Mouse (Mus musculus) midbrain, embryonic 10.5 days (tissue): ENCODE results near the gene Sun5. TPM values are rescaled to one million over a fixed set of nuclear protein-coding genes. Genes with fewer than 3 reads are reported as not detected.

Experiments
- DNase-seq: peaks from one replicate; pipeline ENCODE4 v3.0.0-alpha.2; 2017; ENCODE audit warnings: low spot score
- H3K27ac ChIP-seq: fragments of 300-500 bp; sonication (generic); replicated peaks from 2 replicates; pipeline ENCODE4 v1.5.1; 2016; ENCODE audit warnings: mild to moderate bottlenecking
- H3K27me3 ChIP-seq: fragments of 300-500 bp; sonication (generic); 2 replicates; pipeline ENCODE4 v1.6.1; 2016; ENCODE audit warnings: low read depth, mild to moderate bottlenecking; ENCODE audit not compliant: poor library complexity, severe bottlenecking
- H3K36me3 ChIP-seq: fragments of 300-500 bp; sonication (generic); 2 replicates; pipeline ENCODE4 v1.6.1; 2016; ENCODE audit warnings: mild to moderate bottlenecking, moderate library complexity
- H3K4me1 ChIP-seq: fragments of 300-500 bp; sonication (generic); 2 replicates; pipeline ENCODE4 v1.6.1; 2016
- H3K4me3 ChIP-seq: fragments of 300-500 bp; sonication (generic); 2 replicates; pipeline ENCODE4 v1.5.1; 2016; ENCODE audit warnings: mild to moderate bottlenecking, moderate library complexity
- H3K9me3 ChIP-seq: fragments of 300-500 bp; sonication (generic); replicated peaks from 2 replicates; pipeline ENCODE4 v1.6.1; 2016; ENCODE audit warnings: mild to moderate bottlenecking
- WGBS: fragments of 180-500 bp; shearing (Covaris S2); methylation state at CpG from one replicate; pipeline ENCODE4 v1.1.7; 2016; 5-methylcytosine and 5-hydroxymethylcytosine counted together
- polyA plus RNA-seq: library from polyadenylated mRNA; unstranded; fragments of >200 nt; fragmentation: Nextera tagmentation; extraction: Ambion mirVana; gene quantifications from 2 replicates; pipeline ENCODE4 v1.2.1, GENCODE M21; 2016

The Sun5 gene
- not detected in 2 replicates for polyA plus RNA-seq

GRCm38 (mm10) chr2:153870984-153871383 lies at the start of gene Sun5:
Gene Sun5 (minus strand): TSS chr2:153871084.
- Histone ChIP-seq H3K4me3 (no peak within 1 kb of the TSS), H3K36me3 (no peaks in the 10 kb centered on the region), H3K4me1 (no peaks in the 10 kb centered on the region), H3K27ac (no peak within 1 kb of the TSS), H3K27me3 (no peaks in the 10 kb centered on the region), H3K9me3 (no peaks in the 10 kb centered on the region)
- 85% methylated on average over 4 of the region's 4 CpGs for WGBS
- DNase-seq: no peak

DNA sequence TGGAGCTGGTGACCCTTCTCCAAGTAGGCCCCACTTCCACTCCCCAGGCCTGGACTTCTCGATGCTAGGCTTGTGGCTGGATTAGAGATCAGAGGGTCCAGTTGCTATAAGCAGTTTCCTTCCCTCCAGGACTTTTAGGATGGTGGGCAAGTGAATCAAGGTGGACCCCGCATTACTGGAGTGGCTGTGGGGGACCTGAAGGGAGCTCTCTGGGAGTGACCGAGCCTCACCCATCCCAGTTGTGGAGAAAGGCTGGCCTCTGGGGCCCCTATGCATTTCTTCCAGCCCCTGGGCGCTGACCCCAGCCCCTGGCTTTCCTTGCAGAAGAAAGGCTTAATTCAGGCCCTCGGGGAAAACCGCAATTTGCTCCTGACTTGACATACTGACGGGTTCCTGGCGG lies 47.0 kb upstream of the Sun5 start, which contains the start of gene Bpifb3:
Gene Bpifb3 (plus strand): TSS at position 301 of the 400 bp plus-strand sequence.
- no peak within 1 kb of the TSS for H3K4me3 ChIP-seq
- H3K27ac ChIP-seq: 0 out of 2 replicates have a peak within 1 kb of the TSS, but pooled peaks have one; percentile 18
- H3K9me3 ChIP-seq: no peaks in the 10 kb centered on the region
- WGBS: 71% methylated on average over 8 of the region's 8 CpGs
- no peaks in the 10 kb centered on the region for H3K36me3 ChIP-seq
- H3K27me3 ChIP-seq: no peaks in the 10 kb centered on the region
- peaks cover 10% of the 10 kb centered on the region for H3K4me1 ChIP-seq
- DNase-seq: no peak

- Histone ChIP-seq H3K27ac (no peak overlapping the region), H3K9me3 (no peaks in the 10 kb centered on the region), H3K4me1 (peaks cover 10% of the 10 kb centered on the region), H3K27me3 (no peaks in the 10 kb centered on the region), H3K36me3 (no peaks in the 10 kb centered on the region), H3K4me3 (no peak overlapping the region)
- no peak for DNase-seq
- WGBS: 62% methylated on average over 5 of the region's 5 CpGs
Measured at GRCm38 (mm10) chr2:153914151-153914550, 43.3 kb upstream of the Sun5 start.

DNA sequence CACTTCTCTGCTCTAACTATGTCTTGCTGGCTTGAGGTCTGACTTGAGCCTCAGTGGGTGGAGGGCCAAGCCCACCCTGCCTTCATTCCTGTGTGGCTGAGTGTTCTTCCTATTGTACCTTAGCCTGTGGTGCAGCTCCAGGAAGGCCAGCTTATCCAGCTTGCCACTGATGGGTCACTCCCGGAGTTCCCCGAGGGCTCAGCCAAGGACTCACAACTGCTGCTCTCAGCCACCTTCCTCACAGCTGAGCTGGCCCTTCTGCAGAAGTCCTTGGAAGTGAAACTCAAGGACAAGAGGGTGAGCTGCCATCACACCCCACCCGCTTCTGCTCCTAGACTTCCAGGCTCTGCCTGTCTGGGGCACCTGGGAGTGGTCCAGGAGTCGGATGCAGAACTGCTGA lies 35.7 kb upstream of the Sun5 start:
- H3K27ac ChIP-seq: no peak overlapping the region
- no peaks in the 10 kb centered on the region for H3K4me1 ChIP-seq
- no peaks in the 10 kb centered on the region for H3K36me3 ChIP-seq
- H3K4me3 ChIP-seq: no peak overlapping the region
- H3K9me3 ChIP-seq: no peaks in the 10 kb centered on the region
- 91% methylated on average over 4 of the region's 4 CpGs for WGBS
- no peak for DNase-seq
- H3K27me3 ChIP-seq: no peaks in the 10 kb centered on the region

DNA sequence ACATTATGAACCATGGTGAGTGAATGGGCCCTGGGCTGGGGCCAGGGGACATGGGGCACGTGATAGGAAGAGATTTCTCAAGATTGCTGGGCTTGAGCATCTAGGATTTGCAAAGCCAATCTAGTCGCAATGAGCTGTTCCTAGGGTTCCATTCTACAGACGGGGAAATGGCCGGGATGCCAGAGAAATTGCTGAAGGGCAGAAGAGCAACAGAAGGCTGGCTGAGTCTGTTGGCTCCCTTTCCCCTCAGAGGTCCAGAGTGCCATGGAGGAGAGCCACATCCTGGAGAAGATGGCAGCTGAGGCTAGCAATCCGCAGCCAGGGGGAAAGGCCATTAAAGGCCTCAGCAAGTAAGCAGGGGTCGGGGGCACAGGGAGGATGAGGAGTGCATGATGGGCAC lies 31.8 kb upstream of the Sun5 start:
- no peaks in the 10 kb centered on the region for H3K36me3 ChIP-seq

DNA sequence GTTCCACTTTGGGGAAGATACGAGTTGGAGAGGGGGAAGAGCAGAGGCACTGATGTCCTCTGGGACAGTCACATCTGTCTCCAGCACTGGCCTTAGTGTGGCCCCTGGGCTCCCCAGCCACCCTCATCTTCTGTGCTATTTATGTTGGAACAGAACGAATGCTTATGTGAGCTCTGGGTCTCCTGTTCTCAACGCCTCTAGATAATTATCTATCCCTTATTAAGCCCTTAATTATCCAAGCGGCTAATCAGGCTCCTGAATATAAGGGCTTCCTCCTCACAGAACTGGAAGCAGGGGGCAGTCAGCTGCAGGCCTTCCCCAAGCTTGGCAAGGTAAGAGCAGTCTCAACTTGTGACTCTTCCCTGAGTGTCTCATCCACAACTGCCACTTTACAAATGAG lies 29.2 kb upstream of the Sun5 start, which contains the start of gene Bpifb6:
Gene Bpifb6 (plus strand): TSS at position 301 of the 400 bp plus-strand sequence.
- no peaks in the 10 kb centered on the region for H3K4me1 ChIP-seq
- H3K4me3 ChIP-seq: no peak within 1 kb of the TSS
- H3K36me3 ChIP-seq: no peaks in the 10 kb centered on the region
- no peak for DNase-seq
- H3K9me3 ChIP-seq: no peaks in the 10 kb centered on the region
- H3K27ac ChIP-seq: no peak within 1 kb of the TSS
- H3K27me3 ChIP-seq: no peaks in the 10 kb centered on the region
- 73% methylated on average over 4 of the region's 4 CpGs for WGBS

More for the DNA sequence above, 31.8 kb upstream of the Sun5 start:
- Histone ChIP-seq H3K9me3 (no peaks in the 10 kb centered on the region), H3K4me3 (no peak overlapping the region), H3K27ac (no peak overlapping the region), H3K4me1 (no peaks in the 10 kb centered on the region), H3K27me3 (no peaks in the 10 kb centered on the region)
- no peak for DNase-seq
- 78% methylated on average over 6 of the region's 6 CpGs for WGBS

DNA sequence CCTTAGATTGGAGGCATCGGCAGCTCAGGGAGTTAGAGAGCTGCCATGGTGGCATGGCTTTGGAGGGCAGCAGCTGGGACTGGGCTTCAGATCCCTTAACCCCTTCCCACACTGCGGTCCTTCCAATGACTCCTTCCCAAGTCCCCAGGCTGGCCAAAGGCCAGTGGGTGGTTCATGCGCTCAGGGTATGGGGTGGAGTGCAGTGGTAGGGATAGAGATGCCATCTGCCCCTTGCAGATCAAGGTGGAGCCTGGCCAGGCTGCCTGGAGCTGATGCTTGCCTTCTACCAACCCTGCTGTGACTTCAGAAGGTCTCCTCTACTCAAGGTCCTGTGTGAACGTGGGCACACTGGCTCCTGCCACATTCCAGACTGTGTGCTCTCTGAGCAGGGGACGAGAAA lies 28.2 kb upstream of the Sun5 start:
- H3K4me3 ChIP-seq: no peak overlapping the region
- 85% methylated on average over 5 of the region's 5 CpGs for WGBS

DNA sequence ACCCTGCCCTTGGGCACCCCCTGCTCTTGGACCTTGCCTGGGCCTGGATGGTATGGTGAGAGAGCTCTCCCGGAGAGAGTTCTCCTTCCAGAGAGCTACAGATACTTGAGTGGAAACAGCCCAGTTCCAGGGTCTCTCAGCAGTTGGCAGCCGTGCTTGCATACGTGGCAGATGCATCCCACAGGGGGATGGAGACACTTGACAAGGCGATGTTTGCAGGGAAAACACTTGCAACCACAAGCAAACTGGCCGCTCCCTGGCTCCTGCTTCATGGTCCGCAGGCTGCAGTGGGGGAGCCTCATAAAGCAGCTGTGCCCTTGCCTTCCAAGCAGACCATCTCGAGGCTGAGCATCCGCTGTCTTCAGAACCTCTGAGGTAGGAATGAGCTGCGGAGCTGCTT lies 3.9 kb upstream of the Sun5 start, which contains the start of gene Bpifb2:
Gene Bpifb2 (plus strand): TSS at position 301 of the 400 bp plus-strand sequence.
- H3K4me1 ChIP-seq: no peaks in the 10 kb centered on the region
- no peaks in the 10 kb centered on the region for H3K27me3 ChIP-seq
- H3K27ac ChIP-seq: no peak within 1 kb of the TSS
- no peaks in the 10 kb centered on the region for H3K9me3 ChIP-seq
- 78% methylated on average over 9 of the region's 9 CpGs for WGBS
- H3K36me3 ChIP-seq: no peaks in the 10 kb centered on the region
- no peak for DNase-seq
- H3K4me3 ChIP-seq: no peak within 1 kb of the TSS

More for the DNA sequence above, 28.2 kb upstream of the Sun5 start:
- no peak overlapping the region for H3K27ac ChIP-seq
- H3K27me3 ChIP-seq: no peaks in the 10 kb centered on the region
- H3K9me3 ChIP-seq: no peaks in the 10 kb centered on the region
- DNase-seq: no peak
- H3K36me3 ChIP-seq: no peaks in the 10 kb centered on the region
- H3K4me1 ChIP-seq: no peaks in the 10 kb centered on the region

GRCm38 (mm10) chr2:153861960-153862359 lies 8.9 kb downstream of the Sun5 start:
- WGBS: 68% methylated on average over 3 of the region's 3 CpGs
- Histone ChIP-seq H3K27me3 (0 out of 2 replicates have a peak, but pooled peaks cover 3% of the 10 kb centered on the region), H3K9me3 (peaks cover 3% of the 10 kb centered on the region; the same call in 1 of the 2 replicates), H3K4me1 (no peaks in the 10 kb centered on the region), H3K36me3 (no peaks in the 10 kb centered on the region), H3K27ac (no peak overlapping the region), H3K4me3 (no peak overlapping the region)
- no peak for DNase-seq

DNA sequence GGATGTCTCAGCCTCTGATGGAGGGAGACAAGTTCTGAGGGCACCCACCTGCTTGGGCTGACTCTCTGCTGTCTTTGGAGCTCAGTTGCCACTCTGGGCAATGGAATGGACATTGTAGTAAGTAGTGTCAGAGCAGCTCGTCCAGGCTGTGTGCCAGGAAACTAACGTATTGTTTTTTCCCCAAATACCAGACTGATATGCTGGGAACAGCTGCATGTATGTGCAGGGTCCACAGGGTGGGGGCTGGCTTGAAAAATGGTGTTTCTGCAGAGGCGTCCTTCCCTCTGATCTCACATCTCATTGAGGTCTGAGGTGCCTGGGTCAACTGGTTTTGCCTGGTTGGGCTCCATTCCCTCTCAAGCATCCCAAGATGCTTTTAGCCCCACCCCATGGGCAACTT lies 10.2 kb downstream of the Sun5 start:
- Histone ChIP-seq H3K4me1 (no peaks in the 10 kb centered on the region), H3K27me3 (peaks cover 12% of the 10 kb centered on the region; the same call in 1 of the 2 replicates), H3K4me3 (no peak overlapping the region), H3K27ac (no peak overlapping the region), H3K36me3 (no peaks in the 10 kb centered on the region), H3K9me3 (peaks cover 3% of the 10 kb centered on the region; the same call in 1 of the 2 replicates)
- 84% methylated on average over 3 of the region's 3 CpGs for WGBS
- no peak for DNase-seq

DNA sequence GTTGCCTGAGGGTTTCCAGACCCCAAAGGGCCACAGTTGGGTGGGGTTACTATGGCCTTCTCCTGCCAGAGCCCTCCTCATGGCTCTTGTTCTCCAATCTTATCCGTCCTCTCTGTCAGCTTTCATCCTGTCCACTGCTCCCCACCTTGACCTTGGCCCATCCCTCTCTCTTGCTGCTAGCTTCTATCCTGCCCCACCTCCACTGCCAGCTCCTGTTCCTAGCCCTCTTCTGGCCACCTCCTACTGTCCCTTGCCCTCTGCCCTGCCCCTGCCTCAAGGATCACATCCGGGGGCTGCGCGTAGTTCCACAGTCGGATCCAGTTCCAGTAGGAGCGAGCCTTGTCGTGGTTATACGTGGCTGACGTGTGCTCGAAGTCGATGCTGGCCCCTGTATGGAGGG lies 10.6 kb downstream of the Sun5 start:
- H3K27ac ChIP-seq: no peak overlapping the region
- no peak for DNase-seq
- 93% methylated on average over 11 of the region's 11 CpGs for WGBS
- H3K4me3 ChIP-seq: no peak overlapping the region
- no peaks in the 10 kb centered on the region for H3K4me1 ChIP-seq
- H3K27me3 ChIP-seq: peaks cover 16% of the 10 kb centered on the region
- H3K36me3 ChIP-seq: no peaks in the 10 kb centered on the region
- peaks cover 3% of the 10 kb centered on the region; the same call in 1 of the 2 replicates for H3K9me3 ChIP-seq

DNA sequence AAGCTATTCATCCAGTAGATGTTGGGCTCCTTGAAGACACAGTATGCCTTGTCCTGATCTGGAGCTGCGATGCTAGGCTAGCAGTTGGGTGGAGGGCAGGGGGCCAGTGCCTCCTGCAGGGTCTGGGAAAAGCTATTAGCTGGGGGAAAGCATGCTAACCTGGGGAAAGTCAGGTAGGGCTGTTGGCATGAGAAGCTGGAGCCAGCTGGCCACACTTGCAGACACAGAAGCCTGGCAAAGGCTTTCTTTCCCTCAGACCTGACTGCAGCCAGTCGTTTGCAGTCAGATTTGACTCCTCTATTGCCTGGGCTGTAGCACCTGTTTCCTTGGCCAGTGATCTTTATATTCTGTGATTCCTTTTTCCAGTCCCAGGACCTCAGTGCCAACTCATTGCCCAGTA lies 11.3 kb downstream of the Sun5 start:
- Histone ChIP-seq H3K4me1 (no peaks in the 10 kb centered on the region), H3K4me3 (no peak overlapping the region), H3K27ac (no peak overlapping the region), H3K27me3 (peaks cover 24% of the 10 kb centered on the region), H3K9me3 (peaks cover 3% of the 10 kb centered on the region; the same call in 1 of the 2 replicates), H3K36me3 (no peaks in the 10 kb centered on the region)
- WGBS: 80% methylated on average over 2 of the region's 2 CpGs
- DNase-seq: no peak

DNA sequence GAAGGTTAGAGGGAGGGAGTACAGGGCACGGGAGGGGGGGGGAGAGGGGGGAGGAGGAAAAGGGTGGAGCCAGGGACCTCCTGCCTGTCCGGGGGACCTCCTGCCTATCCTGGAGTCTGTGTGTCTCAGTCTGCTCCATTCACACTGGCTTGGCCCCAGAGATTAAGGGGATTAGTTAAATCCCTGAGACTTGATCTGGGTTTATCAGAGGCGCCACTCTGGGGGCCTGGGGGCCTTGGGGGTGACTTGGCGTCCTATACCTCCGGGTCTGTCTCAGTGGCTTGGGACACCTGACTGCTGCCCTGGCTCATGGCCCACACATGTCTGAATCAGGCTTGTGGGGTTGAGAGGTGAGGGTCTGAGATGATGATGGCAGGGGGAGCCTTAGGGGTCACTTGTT lies 17.3 kb downstream of the Sun5 start:
- 2% methylated on average over 5 of the region's 5 CpGs for WGBS
- peak overlapping the region; percentile 52 for H3K27ac ChIP-seq

GRCm38 (mm10) chr2:153851030-153851360 lies 19.9 kb downstream of the Sun5 start:
- WGBS: 60% methylated on average over 4 of the region's 4 CpGs
- Histone ChIP-seq H3K9me3 (no peaks in the 10 kb centered on the region), H3K27ac (no peak overlapping the region), H3K4me1 (peaks cover 15% of the 10 kb centered on the region), H3K27me3 (peaks cover 24% of the 10 kb centered on the region), H3K4me3 (no peak overlapping the region), H3K36me3 (no peaks in the 10 kb centered on the region)
- peak; percentile 37 for DNase-seq

More for the DNA sequence above, 17.3 kb downstream of the Sun5 start:
- H3K4me3 ChIP-seq: no peak overlapping the region
- H3K9me3 ChIP-seq: peaks cover 3% of the 10 kb centered on the region; the same call in 1 of the 2 replicates
- no peaks in the 10 kb centered on the region for H3K36me3 ChIP-seq
- DNase-seq: peak; percentile 41
- peaks cover 15% of the 10 kb centered on the region for H3K4me1 ChIP-seq
- H3K27me3 ChIP-seq: peaks cover 34% of the 10 kb centered on the region
